Mouse (Mus musculus): ENCODE measurements around the gene Hnf1a. TPM values are rescaled to one million over a fixed set of nuclear protein-coding genes. Genes with fewer than 3 reads are reported as not detected.
"Not testable (repeated sequence)": the region's sequence is repeated elsewhere in the genome, so short reads cannot be mapped to it uniquely, and the experiment has no call there.

Gene Hnf1a
- polyA plus RNA-seq, 1 experiment, result not detected

DNA sequence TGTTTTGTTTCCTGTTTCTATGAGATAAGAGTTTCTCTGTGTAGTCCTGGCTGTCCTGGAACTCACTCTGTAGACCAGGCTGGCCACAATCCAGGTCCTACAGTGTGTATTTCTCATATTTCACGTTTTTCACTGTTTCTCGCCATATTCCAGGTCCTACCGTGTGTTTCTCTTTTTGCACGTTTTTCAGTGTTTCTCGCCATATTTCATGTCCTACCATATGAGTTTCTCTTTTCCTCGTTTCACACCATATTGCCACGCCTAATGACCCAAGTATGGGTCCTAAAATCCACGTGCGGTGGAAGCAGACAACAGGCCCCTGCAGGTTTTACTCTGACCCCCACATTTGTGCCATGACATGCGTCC, 48.5 kb downstream of the Hnf1a start:
- Histone ChIP-seq H3ac (ENCODE audit: control insufficient read depth, insufficient read length) (no peak overlapping the region), H3K4me2 (ENCODE audit: low read depth) (no peak overlapping the region), H3K4me3 (peak overlapping the region; percentile 8), H3K36me3 (ENCODE audit: control insufficient read depth, insufficient read depth) (no peaks in the 10 kb centered on the region), H3K27me3 (ENCODE audit: control insufficient read depth, insufficient read depth, insufficient read length) (no peaks in the 10 kb centered on the region), H3K79me2 (ENCODE audit: control insufficient read depth, insufficient read depth) (no peaks in the 10 kb centered on the region)
- TF ChIP-seq MYOD1 (IDR thresholded peaks at IDR 0.05; ENCODE audit: control insufficient read depth in 1 of 3, insufficient read length in 2 of 3, low read depth in 2 of 3) (no peak), MAX (IDR thresholded peaks at IDR 0.05; ENCODE audit: low read depth) (no peak), POLR2AphosphoS2 (IDR thresholded peaks at IDR 0.05; ENCODE audit: insufficient read length, low read depth) (no peak), MYOG (IDR thresholded peaks at IDR 0.05; ENCODE audit: control insufficient read depth in 1 of 3, insufficient read depth in 1 of 3, insufficient read length in 2 of 3, low read depth in 2 of 3) (no peak), E2F4 (IDR thresholded peaks at IDR 0.05; ENCODE audit: insufficient read depth) (no peak), USF1 (IDR thresholded peaks at IDR 0.05; ENCODE audit: low read depth) (no peak), TCF3 (IDR thresholded peaks at IDR 0.05; ENCODE audit: insufficient read length, low read depth) (no peak), TCF12 (IDR thresholded peaks at IDR 0.05; ENCODE audit: insufficient read depth, poor library complexity, severe bottlenecking) (no peak), SRF (IDR thresholded peaks at IDR 0.05; ENCODE audit: control insufficient read depth, insufficient read length, low read depth) (no peak), POLR2A (IDR thresholded peaks at IDR 0.05; ENCODE audit: insufficient read length, low read depth) (no peak), CEBPB (IDR thresholded peaks at IDR 0.05; ENCODE audit: insufficient read depth, poor library complexity, severe bottlenecking) (no peak), REST (IDR thresholded peaks at IDR 0.05; ENCODE audit: insufficient read depth, insufficient read length) (no peak)

DNA sequence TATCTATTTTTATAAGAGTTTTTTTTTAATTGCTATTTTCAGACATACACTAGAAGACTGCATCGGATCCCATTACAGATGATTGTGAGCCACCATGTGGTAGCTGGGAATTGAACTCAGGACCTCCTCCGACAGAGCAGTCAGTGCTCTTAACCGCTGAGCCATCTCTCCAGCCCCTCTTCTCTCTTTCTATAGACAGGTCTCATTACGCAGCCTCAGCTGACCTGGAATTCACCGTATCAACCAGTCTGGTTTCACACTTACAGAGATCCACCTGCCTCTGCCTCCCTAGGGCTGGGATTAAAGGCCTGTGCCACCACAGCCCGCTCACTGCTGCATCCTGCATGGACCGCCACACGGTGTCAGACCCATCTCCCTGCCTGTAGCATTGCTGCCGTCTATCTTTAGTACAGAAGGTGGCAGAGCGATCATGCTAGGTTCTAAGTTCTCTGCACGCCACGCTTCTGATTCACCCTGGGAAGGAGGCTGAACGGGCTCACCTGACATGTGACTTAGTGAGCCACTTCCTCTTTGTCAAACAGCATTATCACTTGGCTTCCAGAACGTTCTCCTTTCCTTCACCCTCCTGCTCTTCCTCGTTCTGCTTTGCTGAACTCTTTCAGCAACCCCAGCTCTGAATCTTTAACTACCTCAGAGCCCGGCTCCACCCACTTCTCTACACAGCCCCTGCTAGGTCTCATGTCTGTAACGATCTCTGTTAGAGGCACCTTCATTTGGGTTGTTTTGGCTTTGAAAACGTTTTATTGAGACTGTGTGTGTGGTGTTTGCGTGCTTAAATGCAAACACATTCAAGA, 49.1 kb downstream of the Hnf1a start:
- Histone ChIP-seq H3ac (ENCODE audit: control insufficient read depth, insufficient read length) (no peak overlapping the region), H3K4me3 (no peak overlapping the region), H3K79me2 (ENCODE audit: control insufficient read depth, insufficient read depth) (no peaks in the 10 kb centered on the region), H3K4me2 (ENCODE audit: low read depth) (no peak overlapping the region), H3K36me3 (ENCODE audit: control insufficient read depth, insufficient read depth) (no peaks in the 10 kb centered on the region), H3K27me3 (ENCODE audit: control insufficient read depth, insufficient read depth, insufficient read length) (no peaks in the 10 kb centered on the region)
- no peak for TF ChIP-seq REST (IDR thresholded peaks at IDR 0.05; ENCODE audit: insufficient read depth, insufficient read length)
- no peak for TF ChIP-seq MYOD1 (IDR thresholded peaks at IDR 0.05; ENCODE audit: control insufficient read depth in 1 of 3, insufficient read length in 2 of 3, low read depth in 2 of 3)
- no peak for TF ChIP-seq TCF3 (IDR thresholded peaks at IDR 0.05; ENCODE audit: insufficient read length, low read depth)
- TF ChIP-seq POLR2A (IDR thresholded peaks at IDR 0.05; ENCODE audit: insufficient read length, low read depth), result no peak
- no peak for TF ChIP-seq CEBPB (IDR thresholded peaks at IDR 0.05; ENCODE audit: insufficient read depth, poor library complexity, severe bottlenecking)
- TF ChIP-seq POLR2AphosphoS2 (IDR thresholded peaks at IDR 0.05; ENCODE audit: insufficient read length, low read depth), result no peak
- no peak for TF ChIP-seq E2F4 (IDR thresholded peaks at IDR 0.05; ENCODE audit: insufficient read depth)
- TF ChIP-seq MYOG (IDR thresholded peaks at IDR 0.05; ENCODE audit: control insufficient read depth in 1 of 3, insufficient read depth in 1 of 3, insufficient read length in 2 of 3, low read depth in 2 of 3), result no peak
- no peak for TF ChIP-seq MAX (IDR thresholded peaks at IDR 0.05; ENCODE audit: low read depth)
- no peak for TF ChIP-seq SRF (IDR thresholded peaks at IDR 0.05; ENCODE audit: control insufficient read depth, insufficient read length, low read depth)
- TF ChIP-seq USF1 (IDR thresholded peaks at IDR 0.05; ENCODE audit: low read depth), result no peak
- TF ChIP-seq TCF12 (IDR thresholded peaks at IDR 0.05; ENCODE audit: insufficient read depth, poor library complexity, severe bottlenecking), result no peak

DNA sequence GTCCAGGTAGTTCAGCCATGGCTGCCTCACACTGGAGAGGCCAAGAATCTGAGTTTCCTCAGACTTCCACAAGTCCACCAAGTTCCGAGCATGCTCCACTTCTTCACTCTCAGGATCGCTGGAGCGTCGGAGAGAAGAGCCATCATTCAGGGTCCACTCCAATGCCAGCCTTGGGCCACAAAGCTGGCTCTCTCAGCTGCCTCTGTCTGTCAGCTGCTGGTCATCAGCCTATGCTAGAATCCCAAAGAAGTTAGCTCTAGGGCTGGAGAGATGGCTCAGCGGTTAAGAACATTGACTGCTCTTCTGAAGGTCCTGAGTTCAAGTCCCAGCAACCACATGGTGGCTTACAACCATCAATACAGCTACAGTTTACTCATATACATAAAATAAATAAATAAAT, 53.5 kb downstream of the Hnf1a start:
- not testable (repeated sequence) for H3ac ChIP-seq (ENCODE audit: control insufficient read depth, insufficient read length); H3K4me2 ChIP-seq (ENCODE audit: low read depth)
- TF ChIP-seq MYOD1 (IDR thresholded peaks at IDR 0.05; ENCODE audit: control insufficient read depth in 1 of 3, insufficient read length in 2 of 3, low read depth in 2 of 3), result peak in 2 of 3 experiments; percentile 57 to 66

DNA sequence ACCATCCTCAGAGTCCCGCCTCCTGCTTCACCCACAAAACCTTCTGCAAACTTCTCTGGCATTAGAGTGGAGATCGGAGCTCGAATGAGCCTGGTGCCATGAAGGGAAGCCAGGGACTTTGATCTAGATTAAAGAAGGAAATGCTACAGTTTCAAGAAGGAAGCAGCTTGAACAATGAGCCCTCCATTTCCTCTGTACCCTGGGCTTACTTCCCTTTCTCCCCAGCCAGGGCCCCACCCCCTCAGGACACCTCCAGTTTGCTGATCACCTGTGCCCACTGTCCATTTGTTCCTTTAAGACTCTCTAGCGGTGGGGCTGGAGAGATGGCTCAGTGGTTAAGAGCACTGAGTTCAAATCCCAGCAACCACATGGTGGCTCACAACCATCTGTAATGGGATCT, 54.1 kb downstream of the Hnf1a start:
- TF ChIP-seq POLR2A (IDR thresholded peaks at IDR 0.05; ENCODE audit: insufficient read length, low read depth) (no peak), CEBPB (IDR thresholded peaks at IDR 0.05; ENCODE audit: insufficient read depth, poor library complexity, severe bottlenecking) (no peak), TCF3 (IDR thresholded peaks at IDR 0.05; ENCODE audit: insufficient read length, low read depth) (no peak), SRF (IDR thresholded peaks at IDR 0.05; ENCODE audit: control insufficient read depth, insufficient read length, low read depth) (no peak), USF1 (IDR thresholded peaks at IDR 0.05; ENCODE audit: low read depth) (no peak), E2F4 (IDR thresholded peaks at IDR 0.05; ENCODE audit: insufficient read depth) (no peak)
- no peaks in the 10 kb centered on the region for H3K79me2 ChIP-seq (ENCODE audit: control insufficient read depth, insufficient read depth)
- no peaks in the 10 kb centered on the region for H3K27me3 ChIP-seq (ENCODE audit: control insufficient read depth, insufficient read depth, insufficient read length)
- no peak overlapping the region for H3K4me2 ChIP-seq (ENCODE audit: low read depth)
- no peak overlapping the region for H3ac ChIP-seq (ENCODE audit: control insufficient read depth, insufficient read length)
- no peak overlapping the region for H3K4me3 ChIP-seq
- no peaks in the 10 kb centered on the region for H3K36me3 ChIP-seq (ENCODE audit: control insufficient read depth, insufficient read depth)

More for the DNA sequence above, 53.5 kb downstream of the Hnf1a start:
- not testable (repeated sequence) for H3K4me3 ChIP-seq; H3K36me3 ChIP-seq (ENCODE audit: control insufficient read depth, insufficient read depth); H3K79me2 ChIP-seq (ENCODE audit: control insufficient read depth, insufficient read depth); H3K27me3 ChIP-seq (ENCODE audit: control insufficient read depth, insufficient read depth, insufficient read length)

DNA sequence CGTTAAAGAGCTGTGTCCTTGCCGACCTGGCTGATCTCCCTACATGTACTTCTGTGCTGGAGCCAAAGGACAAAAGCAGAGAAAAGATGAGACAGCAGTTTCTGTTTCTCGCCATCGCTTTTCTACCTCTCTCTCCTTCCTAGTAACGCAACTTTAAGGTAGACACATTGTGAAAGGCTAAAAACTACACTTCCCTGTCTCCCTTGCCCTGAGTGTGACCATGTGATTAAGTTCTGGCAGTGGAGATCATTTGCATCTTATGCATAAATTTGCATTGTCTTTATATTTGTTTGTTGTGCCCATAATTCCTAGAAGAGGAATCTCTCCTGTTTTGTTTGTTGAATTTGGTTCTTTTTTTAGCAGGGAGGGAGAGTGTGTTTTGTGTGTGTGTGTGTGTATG, 55.0 kb downstream of the Hnf1a start:
- no peak overlapping the region for H3K4me3 ChIP-seq
- H3K27me3 ChIP-seq (ENCODE audit: control insufficient read depth, insufficient read depth, insufficient read length), result no peaks in the 10 kb centered on the region
- H3K4me2 ChIP-seq (ENCODE audit: low read depth), result no peak overlapping the region
- no peak for TF ChIP-seq MAX (IDR thresholded peaks at IDR 0.05; ENCODE audit: low read depth)
- no peak for TF ChIP-seq TCF12 (IDR thresholded peaks at IDR 0.05; ENCODE audit: insufficient read depth, poor library complexity, severe bottlenecking)
- TF ChIP-seq SRF (IDR thresholded peaks at IDR 0.05; ENCODE audit: control insufficient read depth, insufficient read length, low read depth), result no peak
- TF ChIP-seq CEBPB (IDR thresholded peaks at IDR 0.05; ENCODE audit: insufficient read depth, poor library complexity, severe bottlenecking), result no peak
- TF ChIP-seq POLR2AphosphoS2 (IDR thresholded peaks at IDR 0.05; ENCODE audit: insufficient read length, low read depth), result no peak
- TF ChIP-seq REST (IDR thresholded peaks at IDR 0.05; ENCODE audit: insufficient read depth, insufficient read length), result no peak
- TF ChIP-seq USF1 (IDR thresholded peaks at IDR 0.05; ENCODE audit: low read depth), result no peak
- no peak for TF ChIP-seq POLR2A (IDR thresholded peaks at IDR 0.05; ENCODE audit: insufficient read length, low read depth)
- no peak for TF ChIP-seq TCF3 (IDR thresholded peaks at IDR 0.05; ENCODE audit: insufficient read length, low read depth)
- no peak for TF ChIP-seq MYOG (IDR thresholded peaks at IDR 0.05; ENCODE audit: control insufficient read depth in 1 of 3, insufficient read depth in 1 of 3, insufficient read length in 2 of 3, low read depth in 2 of 3)
- no peak for TF ChIP-seq MYOD1 (IDR thresholded peaks at IDR 0.05; ENCODE audit: control insufficient read depth in 1 of 3, insufficient read length in 2 of 3, low read depth in 2 of 3)
- no peak for TF ChIP-seq E2F4 (IDR thresholded peaks at IDR 0.05; ENCODE audit: insufficient read depth)
- H3ac ChIP-seq (ENCODE audit: control insufficient read depth, insufficient read length), result no peak overlapping the region
- H3K79me2 ChIP-seq (ENCODE audit: control insufficient read depth, insufficient read depth), result no peaks in the 10 kb centered on the region
- no peaks in the 10 kb centered on the region for H3K36me3 ChIP-seq (ENCODE audit: control insufficient read depth, insufficient read depth)

All from myocyte (in vitro differentiated cells).